Mouse (Mus musculus) heart, adult 9 months (tissue): Measurements from ENCODE around the gene Itpa.
"Not testable (repeated sequence)": the region's sequence is repeated elsewhere in the genome, so short reads cannot be mapped to it uniquely, and the experiment has no call there.

Source experiments
- DNase-seq, 2 experiments: peaks; one replicate each; pipeline ENCODE4 v3.0.0; 2022; ENCODE audit warnings: low spot score in 2 of 2

Itpa gene

GRCm38 (mm10) chr2:130667559-130667958 lies at the start of gene Itpa:
Itpa (plus strand) TSS chr2:130667610.
- DNase-seq = peak; percentile 87 to 90

- DNase-seq = no peak
These were observed 48.4 kb upstream of the Itpa start for GRCm38 (mm10) chr2:130618972-130619371.

DNA sequence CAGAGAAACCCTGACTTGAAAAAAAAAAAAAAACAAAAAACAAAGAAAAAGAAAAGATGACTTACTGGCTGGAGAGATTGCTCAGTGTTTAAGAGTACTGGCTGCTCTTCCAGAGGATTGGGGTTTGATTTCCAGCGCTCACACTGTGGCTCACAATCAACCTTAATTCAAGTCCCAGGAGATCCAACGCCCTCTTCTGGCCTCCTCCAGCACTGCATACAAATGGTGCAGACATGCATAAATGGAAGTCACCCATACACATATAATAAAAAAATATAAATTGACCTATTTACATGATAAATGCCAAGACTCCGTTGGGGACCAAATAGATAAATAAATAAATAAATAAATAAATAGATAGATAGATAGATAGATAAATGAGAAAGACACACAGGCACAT lies 39.0 kb upstream of the Itpa start:
- no peak for DNase-seq

DNA sequence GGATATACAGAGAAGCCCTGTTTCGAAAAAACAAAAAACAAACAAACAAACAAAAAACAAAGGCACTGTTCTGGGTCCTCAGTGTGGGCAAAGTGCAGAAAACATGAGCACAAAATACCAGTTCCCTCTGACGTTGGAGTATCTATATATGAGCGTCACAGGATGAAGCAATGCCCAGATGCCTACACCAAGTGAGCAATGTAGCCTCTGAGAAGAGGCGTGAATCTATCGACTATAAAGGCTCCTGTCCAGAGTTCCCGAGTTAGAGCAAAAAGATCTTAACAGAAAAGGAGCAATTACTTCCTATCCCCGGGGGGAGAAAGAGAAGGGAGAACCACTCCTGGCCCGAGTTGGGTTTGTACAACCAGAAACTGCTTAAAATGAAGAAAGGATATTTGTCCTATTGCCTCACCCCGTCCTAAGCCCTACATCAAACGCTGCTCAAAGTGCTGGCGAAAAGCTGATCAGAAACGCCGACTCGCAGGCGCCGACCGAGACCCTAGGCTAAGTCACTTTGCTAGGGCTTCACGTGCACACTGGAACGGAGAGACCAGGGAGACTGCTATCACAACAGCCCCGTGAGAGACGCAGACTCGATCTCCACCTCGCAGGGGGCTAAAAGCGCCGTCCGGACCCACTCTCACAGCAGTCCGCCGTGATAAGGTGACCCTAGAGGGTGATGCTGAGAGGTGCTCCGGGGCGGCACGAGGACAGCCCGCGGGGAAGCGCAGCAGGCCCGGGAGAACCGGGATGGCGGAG lies 38.2 kb upstream of the Itpa start:
- DNase-seq = no peak

DNA sequence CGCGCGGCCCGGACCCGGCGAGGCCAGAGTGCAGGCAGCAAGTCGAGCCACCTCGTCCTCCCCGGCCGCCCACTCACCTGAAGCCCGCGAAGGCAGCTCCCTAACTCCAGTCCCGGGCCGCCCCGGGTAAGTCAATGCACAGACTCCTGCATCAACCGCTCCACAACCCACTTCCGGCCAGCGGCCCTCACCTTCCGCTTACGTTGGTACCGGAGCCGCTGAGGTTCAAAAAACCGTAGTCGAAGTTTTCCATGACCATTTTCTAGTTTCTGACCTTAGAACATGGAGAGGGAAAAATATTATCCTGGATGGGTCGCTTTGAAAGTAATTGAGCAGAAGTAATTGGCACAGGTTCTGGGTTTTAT lies 37.6 kb upstream of the Itpa start, which contains the start of the genes Fastkd5 and Ubox5:
Gene Fastkd5, minus strand, starts transcription at position 189 of the 365 bp plus-strand sequence.
Gene Ubox5, minus strand, starts transcription at position 200 of the 365 bp plus-strand sequence.
- DNase-seq = peak; percentile 82 to 91

- DNase-seq = no peak
These were observed 35.0 kb upstream of the Itpa start for GRCm38 (mm10) chr2:130632416-130632815.

DNA sequence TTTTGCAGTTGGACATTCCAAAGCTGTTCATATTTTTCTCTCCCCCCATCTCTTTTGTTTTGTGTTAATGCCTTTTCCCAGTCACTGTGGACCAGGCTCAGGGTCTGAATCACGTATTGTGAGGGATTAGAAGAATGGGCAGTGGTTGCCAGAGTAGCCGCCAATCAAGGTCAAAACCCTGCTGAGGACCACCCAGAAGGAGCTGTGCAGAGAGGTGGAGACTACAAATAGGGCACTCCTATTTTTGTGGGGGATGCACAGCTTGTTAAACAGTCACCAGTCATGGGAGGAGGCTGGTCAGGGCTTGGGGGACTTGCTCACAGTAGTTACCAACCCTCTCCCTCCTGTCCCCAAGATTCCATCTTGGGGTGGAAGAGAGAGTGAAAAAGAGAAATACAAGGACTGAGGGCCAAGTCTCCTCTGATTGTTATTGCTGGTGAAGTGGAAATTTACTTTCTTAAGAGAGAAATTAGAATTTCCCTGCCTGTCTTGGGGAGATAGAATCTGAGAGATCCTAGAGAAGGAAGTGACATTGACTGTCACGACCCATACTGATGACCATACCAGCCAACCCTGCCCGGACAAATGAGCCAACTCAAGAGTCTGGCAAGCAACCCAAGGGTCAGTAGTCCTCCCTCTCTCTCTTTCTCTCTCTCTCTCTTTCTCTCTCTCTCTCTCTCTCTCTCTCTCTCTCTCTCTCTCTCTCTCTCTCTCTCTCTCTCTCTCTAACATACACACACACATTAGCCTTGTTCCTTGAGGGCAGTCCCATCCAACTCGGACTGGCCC lies 34.3 kb upstream of the Itpa start:
- DNase-seq = no peak

DNA sequence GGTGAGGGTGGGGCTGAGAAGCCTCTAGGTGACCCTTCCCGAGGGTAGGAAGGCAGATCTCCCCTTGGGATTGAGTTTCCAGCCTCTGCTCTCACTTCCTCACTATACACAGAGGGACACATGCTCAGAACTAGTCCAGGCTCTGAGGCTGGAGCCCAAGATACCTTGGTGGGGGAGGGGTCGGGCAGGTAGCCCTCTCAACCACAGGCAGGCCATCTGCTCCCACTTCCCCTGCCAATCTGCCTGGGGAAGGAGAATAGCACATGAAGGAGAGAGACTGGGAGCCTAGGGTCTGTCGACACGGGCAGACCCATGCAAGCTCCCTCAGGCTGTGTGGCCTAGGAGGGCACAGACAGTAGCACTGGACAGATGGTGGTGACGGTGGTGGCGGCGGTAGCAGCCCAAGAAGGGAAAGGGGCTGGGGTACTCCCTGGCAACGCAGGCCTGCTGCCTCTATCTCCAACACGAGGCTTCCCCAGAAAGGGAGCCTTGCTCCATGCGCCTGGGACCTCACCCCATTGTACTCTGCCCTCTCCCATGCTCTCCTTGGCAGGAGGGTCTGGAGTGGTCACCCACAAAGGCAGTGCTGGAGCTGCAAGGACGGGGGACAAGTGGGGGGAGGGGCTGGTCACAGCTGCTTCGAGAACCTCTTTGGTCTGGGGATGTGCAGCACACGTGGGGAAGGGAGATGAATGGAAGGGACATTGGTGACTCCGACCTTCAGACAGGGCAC lies 33.2 kb upstream of the Itpa start:
- no peak for DNase-seq

- DNase-seq = no peak
These were observed 32.5 kb upstream of the Itpa start for GRCm38 (mm10) chr2:130634739-130635411.

DNA sequence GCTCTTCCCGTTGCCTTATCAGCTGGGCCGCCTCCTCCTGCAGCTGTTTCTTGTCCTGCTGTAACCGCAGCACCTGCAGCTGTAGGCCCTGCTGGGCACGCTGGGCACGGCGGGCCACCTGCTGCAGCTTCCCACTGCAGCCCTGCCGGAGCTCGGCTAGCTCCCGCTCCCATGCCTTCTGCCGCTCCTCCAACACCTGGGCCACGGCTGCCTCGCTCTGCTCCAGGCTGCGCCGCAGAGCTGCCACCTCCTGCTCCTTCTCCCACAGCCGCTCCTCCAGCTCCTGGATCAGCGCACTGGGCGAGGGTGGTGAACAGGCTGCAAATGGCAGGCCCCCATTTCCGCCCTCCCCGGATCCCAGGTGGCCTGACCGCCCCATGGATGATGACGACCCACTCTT lies 31.6 kb upstream of the Itpa start:
- DNase-seq = no peak

DNA sequence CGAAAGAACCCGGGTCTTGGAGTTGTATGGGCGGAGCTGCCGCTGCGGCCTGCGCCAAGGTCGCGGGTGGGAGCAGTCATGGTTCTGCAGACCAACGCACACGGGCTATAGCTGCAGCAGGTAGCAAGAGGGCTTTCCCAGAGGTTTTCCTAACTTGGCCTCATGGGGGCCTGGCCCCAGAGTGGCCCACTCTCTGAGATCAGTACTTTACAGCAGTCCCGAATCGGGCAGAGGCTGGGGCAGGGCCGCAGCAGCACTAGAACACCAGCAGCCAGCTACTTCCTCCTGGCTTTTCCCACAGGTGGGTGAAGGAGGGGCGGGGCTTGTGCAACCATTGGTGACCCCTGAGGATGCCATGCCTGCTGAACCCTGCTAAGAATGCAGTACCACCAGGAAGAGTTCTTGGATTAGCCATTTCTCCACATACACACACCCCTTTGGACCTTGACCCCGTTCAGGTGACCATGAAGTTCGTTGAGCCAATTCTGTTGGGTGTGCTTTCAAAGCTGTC lies 29.3 kb upstream of the Itpa start:
- no peak for DNase-seq

- no peak for DNase-seq
These were observed 28.1 kb upstream of the Itpa start for GRCm38 (mm10) chr2:130639276-130639675.

DNA sequence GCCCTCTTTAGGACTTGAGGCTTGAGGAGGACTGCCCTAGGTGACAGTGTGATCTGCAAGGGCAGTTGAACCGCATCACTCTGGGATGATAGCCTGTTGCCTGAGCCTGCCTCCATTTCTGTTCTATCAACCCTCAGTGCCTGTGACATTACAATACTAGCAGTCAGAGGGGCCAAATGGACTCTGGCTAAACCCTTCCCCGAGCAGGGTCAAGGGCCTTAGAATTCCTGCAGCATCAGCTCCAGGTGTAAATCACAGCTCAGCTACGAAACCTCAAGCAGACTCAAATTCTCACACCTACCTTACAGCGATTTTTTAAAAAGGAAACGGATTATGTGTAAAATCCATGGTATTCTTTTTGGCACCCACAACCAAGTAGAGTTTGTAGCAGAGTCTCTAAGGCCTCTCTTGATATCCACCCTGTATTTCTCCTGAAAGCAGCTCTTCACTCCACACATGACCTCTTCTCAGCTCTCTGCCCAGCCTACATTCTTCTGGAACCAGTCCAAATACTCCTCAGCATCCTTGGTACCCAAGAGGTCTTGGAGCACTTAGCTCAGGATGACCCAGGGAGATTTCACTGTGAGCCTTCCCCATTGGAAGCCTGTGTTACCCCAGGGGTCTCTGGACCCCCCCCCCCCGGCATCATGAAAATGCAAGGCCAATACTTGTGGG lies 25.9 kb upstream of the Itpa start:
- DNase-seq = no peak

GRCm38 (mm10) chr2:130642197-130642660 lies 25.2 kb upstream of the Itpa start:
- no peak for DNase-seq

GRCm38 (mm10) chr2:130642684-130643369 lies 24.6 kb upstream of the Itpa start, which contains the start of gene Lzts3:
Lzts3 (minus strand) TSS chr2:130642803.
- peak; percentile 90 to 91 for DNase-seq

- no peak for DNase-seq
These were observed 22.2 kb upstream of the Itpa start for GRCm38 (mm10) chr2:130645198-130645597.

DNA sequence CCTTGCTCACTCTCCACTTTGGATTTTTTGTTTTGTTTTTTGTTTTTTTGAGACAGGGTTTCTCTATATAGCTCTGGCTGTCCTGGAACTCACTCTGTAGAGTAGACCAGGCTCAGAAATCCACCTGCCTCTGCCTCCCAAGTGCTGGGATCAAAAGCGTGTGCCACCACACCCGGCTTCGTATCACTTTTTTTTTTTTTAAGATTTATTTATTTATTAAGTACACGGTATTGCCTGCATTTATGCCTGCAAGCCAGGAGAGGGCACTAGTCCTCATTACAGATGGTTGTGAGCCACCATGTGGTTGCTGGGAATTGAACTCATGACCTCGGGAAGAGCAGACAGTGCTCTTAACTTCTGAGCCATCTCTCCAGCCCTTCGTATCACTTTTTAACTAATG lies 18.4 kb upstream of the Itpa start:
- not testable (repeated sequence) for DNase-seq

GRCm38 (mm10) chr2:130653303-130653702 lies 14.1 kb upstream of the Itpa start:
- no peak for DNase-seq

DNA sequence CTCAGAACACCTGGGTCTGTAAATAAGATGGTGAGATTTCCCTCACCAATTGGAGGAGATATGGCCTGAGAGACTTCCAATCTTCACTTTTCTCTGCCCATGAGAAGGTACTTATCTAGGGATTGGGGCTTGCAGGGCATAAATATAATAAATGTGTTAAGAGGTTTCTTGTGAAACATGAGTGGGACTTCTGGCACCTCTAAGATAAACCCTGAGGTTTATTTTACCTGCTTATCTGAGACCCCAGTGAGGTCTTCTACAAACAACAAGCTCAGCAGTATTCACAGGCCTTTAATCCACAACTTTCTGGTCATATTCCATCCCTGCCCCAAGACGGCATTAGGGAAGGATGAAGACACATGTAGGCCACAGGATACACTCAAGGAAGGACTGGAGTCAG lies 13.7 kb upstream of the Itpa start:
- no peak for DNase-seq

GRCm38 (mm10) chr2:130655660-130656339 lies 11.6 kb upstream of the Itpa start:
- DNase-seq = no peak
